Mouse (Mus musculus) hindbrain, embryonic 13.5 days (tissue): ENCODE results near the gene Nars2. TPM values are rescaled to one million over a fixed set of nuclear protein-coding genes. Genes with fewer than 3 reads are reported as not detected.

ENCODE experiments used
- ATAC-seq: fragments of 200-750 bp; cut with Nextera tagmentation; 2 replicates; pipeline ENCODE4 v1.8.0; 2017; ENCODE audit warnings: moderate TSS enrichment; ENCODE audit not compliant: low FRiP score
- H3K27ac ChIP-seq: fragments of 300-500 bp; sonication (generic); 2 replicates; pipeline ENCODE4 v1.5.1; 2015; ENCODE audit warnings: inconsistent platforms, mild to moderate bottlenecking, moderate library complexity
- H3K27me3 ChIP-seq: fragments of 300-500 bp; sonication (generic); 2 replicates; pipeline ENCODE4 v1.6.1; 2015; ENCODE audit warnings: mild to moderate bottlenecking, inconsistent platforms
- H3K36me3 ChIP-seq: fragments of 300-500 bp; sonication (generic); 2 replicates; pipeline ENCODE4 v1.6.1; 2015; ENCODE audit warnings: mild to moderate bottlenecking, inconsistent platforms
- H3K4me1 ChIP-seq: fragments of 300-500 bp; sonication (generic); replicated peaks from 2 replicates; pipeline ENCODE4 v1.6.1; 2015; ENCODE audit warnings: inconsistent platforms
- H3K4me2 ChIP-seq: fragments of 300-500 bp; sonication (generic); 2 replicates; pipeline ENCODE4 v1.6.1; 2015; ENCODE audit warnings: inconsistent platforms, mild to moderate bottlenecking, moderate library complexity
- H3K4me3 ChIP-seq: fragments of 300-500 bp; sonication (generic); 2 replicates; pipeline ENCODE4 v1.5.1; 2015; ENCODE audit warnings: mild to moderate bottlenecking, inconsistent platforms
- H3K9ac ChIP-seq: fragments of 300-500 bp; sonication (generic); 2 replicates; pipeline ENCODE4 v1.6.1; 2015; ENCODE audit warnings: mild to moderate bottlenecking, inconsistent platforms
- H3K9me3 ChIP-seq: fragments of 300-500 bp; sonication (generic); 2 replicates; pipeline ENCODE4 v1.6.1; 2016; ENCODE audit warnings: inconsistent platforms
- whole genome bisulfite sequencing: fragments of 180-500 bp; shearing (Covaris S2); methylation state at CpG from one replicate; pipeline ENCODE4 v1.1.7; 2015; 5-methylcytosine and 5-hydroxymethylcytosine counted together
- polyA plus RNA-seq: library from polyadenylated mRNA; unstranded; fragments of >200 nt; fragmentation: Nextera tagmentation; extraction: Ambion mirVana; gene quantifications from 2 replicates; pipeline ENCODE4 v1.2.1, GENCODE M21; 2015

The Nars2 gene
- polyA plus RNA-seq, 1 experiment from 2014 or later, result 17.6 TPM

GRCm38 (mm10) chr7:97029151-97029550 is 77.8 kb downstream of the Nars2 start:
- H3K4me1 ChIP-seq, result no peaks in the 10 kb centered on the region
- H3K9ac ChIP-seq, result no peak overlapping the region
- ATAC-seq, result no peak
- H3K36me3 ChIP-seq, result peaks cover 8% of the 10 kb centered on the region
- H3K9me3 ChIP-seq, result no peaks in the 10 kb centered on the region
- 96% methylated on average over 10 of the region's 10 CpGs for WGBS
- no peaks in the 10 kb centered on the region for H3K27me3 ChIP-seq
- H3K4me3 ChIP-seq, result no peak overlapping the region
- no peak overlapping the region for H3K4me2 ChIP-seq
- H3K27ac ChIP-seq, result no peak overlapping the region

GRCm38 (mm10) chr7:97032412-97032811 is 81.1 kb downstream of the Nars2 start:
- H3K36me3 ChIP-seq, result no peaks in the 10 kb centered on the region
- H3K4me2 ChIP-seq, result no peak overlapping the region
- no peaks in the 10 kb centered on the region for H3K9me3 ChIP-seq
- no peaks in the 10 kb centered on the region for H3K4me1 ChIP-seq
- ATAC-seq, result no peak
- 75% methylated on average over 2 of the region's 2 CpGs for WGBS
- no peak overlapping the region for H3K4me3 ChIP-seq
- no peak overlapping the region for H3K27ac ChIP-seq
- H3K9ac ChIP-seq, result no peak overlapping the region
- H3K27me3 ChIP-seq, result no peaks in the 10 kb centered on the region

GRCm38 (mm10) chr7:97039641-97040040 is 88.3 kb downstream of the Nars2 start:
- ATAC-seq, result no peak
- Histone ChIP-seq H3K27ac (no peak overlapping the region), H3K9me3 (no peaks in the 10 kb centered on the region), H3K36me3 (0 out of 2 replicates have a peak, but pooled peaks cover 6% of the 10 kb centered on the region), H3K27me3 (no peaks in the 10 kb centered on the region), H3K4me3 (no peak overlapping the region), H3K4me2 (no peak overlapping the region), H3K9ac (no peak overlapping the region), H3K4me1 (no peaks in the 10 kb centered on the region)
- WGBS, result 71% methylated on average over 4 of the region's 4 CpGs

GRCm38 (mm10) chr7:97041868-97042449 is 90.7 kb downstream of the Nars2 start:
- Histone ChIP-seq H3K4me1 (no peaks in the 10 kb centered on the region), H3K9ac (no peak overlapping the region), H3K9me3 (no peaks in the 10 kb centered on the region), H3K27me3 (no peaks in the 10 kb centered on the region), H3K36me3 (peaks cover 9% of the 10 kb centered on the region; the same call in 1 of the 2 replicates), H3K4me2 (no peak overlapping the region), H3K27ac (no peak overlapping the region), H3K4me3 (no peak overlapping the region)
- no peak for ATAC-seq
- WGBS, result 92% methylated on average over 6 of the region's 6 CpGs

GRCm38 (mm10) chr7:97042981-97043380 is 91.7 kb downstream of the Nars2 start:
- H3K4me1 ChIP-seq, result no peaks in the 10 kb centered on the region
- H3K27ac ChIP-seq, result no peak overlapping the region
- no peak overlapping the region for H3K4me3 ChIP-seq
- no peak overlapping the region for H3K9ac ChIP-seq
- H3K4me2 ChIP-seq, result no peak overlapping the region
- H3K27me3 ChIP-seq, result no peaks in the 10 kb centered on the region
- peaks cover 12% of the 10 kb centered on the region; the same call in 1 of the 2 replicates for H3K36me3 ChIP-seq
- WGBS, result 90% methylated on average over 1 of the region's 1 CpGs
- no peak for ATAC-seq
- H3K9me3 ChIP-seq, result no peaks in the 10 kb centered on the region

- H3K9me3 ChIP-seq, result no peaks in the 10 kb centered on the region
- H3K36me3 ChIP-seq, result peaks cover 13% of the 10 kb centered on the region
- H3K9ac ChIP-seq, result no peak overlapping the region
- H3K4me3 ChIP-seq, result no peak overlapping the region
- ATAC-seq, result no peak
- 95% methylated on average over 2 of the region's 2 CpGs for WGBS
- H3K27me3 ChIP-seq, result no peaks in the 10 kb centered on the region
- H3K4me1 ChIP-seq, result no peaks in the 10 kb centered on the region
- H3K4me2 ChIP-seq, result no peak overlapping the region
- H3K27ac ChIP-seq, result no peak overlapping the region
Measured at GRCm38 (mm10) chr7:97060966-97061365, 109.7 kb downstream of the Nars2 start.

GRCm38 (mm10) chr7:97071512-97071911 is 120.2 kb downstream of the Nars2 start:
- Histone ChIP-seq H3K4me1 (no peaks in the 10 kb centered on the region), H3K27ac (no peak overlapping the region), H3K4me2 (no peak overlapping the region), H3K36me3 (no peaks in the 10 kb centered on the region), H3K9ac (no peak overlapping the region), H3K27me3 (no peaks in the 10 kb centered on the region), H3K9me3 (no peaks in the 10 kb centered on the region), H3K4me3 (no peak overlapping the region)
- WGBS, result 90% methylated on average over 3 of the region's 3 CpGs
- no peak for ATAC-seq

- ATAC-seq, result no peak
- no peak overlapping the region for H3K9ac ChIP-seq
- no peak overlapping the region for H3K4me3 ChIP-seq
- no peaks in the 10 kb centered on the region for H3K4me1 ChIP-seq
- H3K36me3 ChIP-seq, result no peaks in the 10 kb centered on the region
- H3K4me2 ChIP-seq, result no peak overlapping the region
- no peaks in the 10 kb centered on the region for H3K27me3 ChIP-seq
- H3K27ac ChIP-seq, result no peak overlapping the region
- WGBS, result 90% methylated on average over 5 of the region's 5 CpGs
- H3K9me3 ChIP-seq, result no peaks in the 10 kb centered on the region
Measured at GRCm38 (mm10) chr7:97072061-97072460, 120.8 kb downstream of the Nars2 start.

- Histone ChIP-seq H3K27ac (no peak overlapping the region), H3K4me1 (no peaks in the 10 kb centered on the region), H3K4me2 (no peak overlapping the region), H3K4me3 (no peak overlapping the region), H3K9me3 (no peaks in the 10 kb centered on the region), H3K27me3 (no peaks in the 10 kb centered on the region), H3K9ac (no peak overlapping the region), H3K36me3 (no peaks in the 10 kb centered on the region)
- ATAC-seq, result no peak
- 53% methylated on average over 1 of the region's 1 CpGs for WGBS
Measured at GRCm38 (mm10) chr7:97074974-97075373, 123.7 kb downstream of the Nars2 start.

GRCm38 (mm10) chr7:97076977-97077376 is 125.7 kb downstream of the Nars2 start:
- Histone ChIP-seq H3K4me1 (no peaks in the 10 kb centered on the region), H3K27me3 (no peaks in the 10 kb centered on the region), H3K4me2 (no peak overlapping the region), H3K9ac (no peak overlapping the region), H3K9me3 (no peaks in the 10 kb centered on the region), H3K27ac (no peak overlapping the region), H3K4me3 (no peak overlapping the region), H3K36me3 (no peaks in the 10 kb centered on the region)
- no peak for ATAC-seq

GRCm38 (mm10) chr7:97078685-97079084 is 127.4 kb downstream of the Nars2 start:
- Histone ChIP-seq H3K4me3 (no peak overlapping the region), H3K36me3 (no peaks in the 10 kb centered on the region), H3K27me3 (no peaks in the 10 kb centered on the region), H3K9me3 (no peaks in the 10 kb centered on the region), H3K4me2 (no peak overlapping the region), H3K27ac (no peak overlapping the region; the same call in 1 of the 2 replicates), H3K9ac (no peak overlapping the region), H3K4me1 (peaks cover 13% of the 10 kb centered on the region)
- 43% methylated on average over 4 of the region's 4 CpGs for WGBS
- no peak for ATAC-seq

- H3K9me3 ChIP-seq, result no peaks in the 10 kb centered on the region
- H3K4me2 ChIP-seq, result no peak overlapping the region
- H3K9ac ChIP-seq, result no peak overlapping the region
- no peaks in the 10 kb centered on the region for H3K27me3 ChIP-seq
- H3K27ac ChIP-seq, result no peak overlapping the region; the same call in 1 of the 2 replicates
- H3K4me3 ChIP-seq, result no peak overlapping the region
- no peaks in the 10 kb centered on the region for H3K36me3 ChIP-seq
- 14% methylated on average over 6 of the region's 6 CpGs for WGBS
- H3K4me1 ChIP-seq, result peaks cover 15% of the 10 kb centered on the region
- no peak for ATAC-seq
Measured at GRCm38 (mm10) chr7:97079145-97079544, 127.8 kb downstream of the Nars2 start.

GRCm38 (mm10) chr7:97079651-97080365 is 128.5 kb downstream of the Nars2 start:
- Histone ChIP-seq H3K27ac (no peak overlapping the region), H3K4me1 (peaks cover 15% of the 10 kb centered on the region), H3K4me3 (no peak overlapping the region), H3K9me3 (no peaks in the 10 kb centered on the region), H3K4me2 (no peak overlapping the region), H3K36me3 (no peaks in the 10 kb centered on the region), H3K9ac (no peak overlapping the region), H3K27me3 (no peaks in the 10 kb centered on the region)
- ATAC-seq, result no peak
- WGBS, result 72% methylated on average over 4 of the region's 4 CpGs
